Mouse (Mus musculus): ENCODE measurements around the gene Baiap2. TPM values are rescaled to one million over a fixed set of nuclear protein-coding genes. Genes with fewer than 3 reads are reported as not detected.

Gene Baiap2
- total RNA-seq, 1 experiment from 2014 or later: 20.8 TPM

DNA sequence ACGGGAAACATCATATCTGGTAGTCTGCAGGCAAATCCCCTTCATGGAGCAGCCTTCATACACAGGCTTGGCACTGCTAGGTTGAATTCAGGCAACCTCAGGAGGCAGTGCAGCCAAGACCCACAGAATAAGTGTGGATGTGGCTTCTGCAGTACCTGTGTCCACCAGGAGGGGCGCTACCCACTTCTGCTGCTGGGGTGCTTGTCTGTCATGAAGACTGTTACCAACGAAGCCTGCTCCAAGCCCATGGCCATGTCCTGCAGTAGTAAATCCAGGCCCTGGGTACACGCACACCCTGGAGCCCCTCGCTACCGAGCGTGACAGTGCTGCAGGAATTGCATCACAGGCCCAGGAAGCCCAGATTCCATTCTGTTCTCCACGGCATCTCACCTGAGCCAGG is 22.7 kb upstream of the Baiap2 start:
- DNase-seq: peak; percentile 86

DNA sequence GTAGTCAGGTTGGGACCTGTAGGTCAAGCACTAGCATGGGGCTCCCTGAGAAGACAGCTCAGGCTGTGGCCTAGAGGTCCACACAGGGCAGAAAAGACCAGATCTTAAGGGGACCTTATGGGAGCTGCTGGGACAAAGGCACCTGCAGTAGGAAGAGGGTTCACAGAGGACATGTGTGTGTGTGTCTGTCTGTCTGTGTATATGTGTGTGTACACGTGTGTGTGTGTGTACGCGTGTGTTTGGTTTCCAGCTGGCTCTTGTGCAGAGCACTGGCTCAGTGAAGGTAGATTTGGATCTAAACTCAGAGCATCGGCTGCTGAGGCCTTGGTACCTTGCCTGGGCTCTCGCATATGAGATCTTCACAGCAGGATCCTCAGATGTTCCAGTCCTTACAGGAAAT is 21.9 kb upstream of the Baiap2 start:
- no peak for DNase-seq

DNA sequence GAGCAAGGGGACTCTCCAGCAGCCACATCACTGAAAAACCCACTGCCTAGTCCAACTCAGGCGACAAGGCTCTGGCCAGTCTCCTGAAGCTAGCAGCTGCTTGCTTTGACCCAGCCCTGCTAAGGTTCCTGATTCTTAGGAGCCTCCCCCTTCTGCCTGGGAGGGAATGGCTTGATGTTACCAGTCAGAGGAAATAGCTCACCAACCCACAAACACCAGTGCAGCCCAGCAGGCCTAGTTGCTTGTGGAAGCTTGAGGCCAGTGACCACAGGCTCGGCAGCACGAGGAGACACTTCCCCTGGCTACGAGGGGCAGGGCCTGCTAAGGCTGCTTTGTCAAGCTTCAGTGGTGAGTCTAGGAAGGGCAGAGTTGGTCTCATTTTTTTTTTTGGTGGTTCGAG is 17.4 kb upstream of the Baiap2 start:
- no peak for DNase-seq

DNA sequence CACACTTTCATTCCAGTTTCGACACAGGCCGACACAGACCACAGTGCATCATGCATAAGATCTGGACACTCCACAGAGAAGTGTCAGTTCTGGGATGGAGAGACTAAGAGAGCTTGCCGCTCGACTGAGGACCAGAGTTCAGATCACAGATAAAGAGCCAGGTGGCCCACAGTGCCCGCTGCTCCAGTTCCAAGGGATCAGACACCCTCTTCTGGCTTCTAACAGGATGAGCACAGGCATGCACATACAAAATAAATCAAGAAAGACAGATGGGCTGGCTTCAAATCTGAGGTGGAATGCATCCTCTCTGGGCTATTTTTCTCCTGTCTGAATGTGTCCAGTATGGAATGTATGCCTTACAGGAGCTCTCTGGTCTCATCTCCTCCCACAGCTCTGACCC is 15.8 kb upstream of the Baiap2 start:
- no peak for DNase-seq

DNA sequence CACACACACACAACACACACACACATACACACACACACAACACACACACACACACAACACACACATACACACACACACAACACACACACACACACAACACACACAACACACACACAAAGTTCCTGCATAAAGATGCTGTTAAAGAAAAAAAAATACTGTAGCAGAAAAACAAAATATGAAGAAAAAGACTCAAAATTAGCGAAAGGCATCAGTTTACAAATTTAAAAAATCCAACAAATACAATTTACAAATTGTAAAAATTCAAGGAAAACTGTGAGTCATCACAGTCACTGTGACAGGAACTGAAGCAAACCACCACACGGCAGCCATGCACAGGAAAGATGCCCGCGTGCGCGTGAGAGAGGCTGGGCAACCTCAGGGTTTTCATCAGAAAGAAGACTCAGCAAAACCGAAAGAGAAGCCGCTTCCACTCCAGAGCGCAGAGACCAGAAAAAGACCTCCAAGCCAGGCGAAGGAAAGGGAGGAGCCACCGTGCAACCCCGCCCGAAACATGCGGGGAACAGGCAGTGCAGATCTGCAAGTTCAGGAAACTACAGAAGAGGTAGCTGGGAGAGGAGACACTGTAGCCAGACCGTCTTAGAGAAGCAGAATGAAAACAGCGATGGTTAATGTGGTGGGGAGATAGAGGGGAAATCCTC is 14.4 kb upstream of the Baiap2 start:
- peak; percentile 43 for DNase-seq

DNA sequence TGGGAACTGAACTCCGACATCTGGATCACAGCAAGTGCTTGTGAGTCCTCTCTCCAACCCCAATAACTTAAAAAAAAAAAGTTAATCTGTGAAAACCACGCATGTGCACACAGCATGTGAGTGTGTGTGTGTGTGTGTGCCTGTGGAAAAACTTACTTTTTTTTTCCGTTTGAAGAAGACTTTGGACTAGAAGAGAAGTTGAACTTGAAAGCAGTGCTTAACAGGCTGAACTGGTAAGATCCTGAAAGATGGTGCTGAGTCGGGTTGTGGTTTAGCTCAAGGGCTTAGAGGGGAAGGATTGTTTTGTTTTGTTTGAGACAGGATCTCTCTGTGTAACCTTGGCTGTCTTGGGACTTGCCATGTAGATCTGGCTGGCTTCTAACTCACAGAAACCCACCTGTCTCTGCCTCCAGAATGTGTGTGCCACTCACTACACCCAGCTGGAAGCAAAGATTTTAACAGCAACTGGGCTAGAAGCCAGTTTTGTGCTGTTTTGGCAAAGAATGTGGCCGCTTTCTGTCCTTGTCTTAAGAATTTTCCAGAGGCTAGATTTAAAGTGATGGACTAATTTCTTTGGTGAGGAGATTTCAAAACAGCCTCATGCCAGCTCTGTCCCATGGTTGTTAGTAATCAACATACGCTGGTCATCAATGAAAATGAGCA is 12.8 kb upstream of the Baiap2 start:
- no peak for DNase-seq

DNA sequence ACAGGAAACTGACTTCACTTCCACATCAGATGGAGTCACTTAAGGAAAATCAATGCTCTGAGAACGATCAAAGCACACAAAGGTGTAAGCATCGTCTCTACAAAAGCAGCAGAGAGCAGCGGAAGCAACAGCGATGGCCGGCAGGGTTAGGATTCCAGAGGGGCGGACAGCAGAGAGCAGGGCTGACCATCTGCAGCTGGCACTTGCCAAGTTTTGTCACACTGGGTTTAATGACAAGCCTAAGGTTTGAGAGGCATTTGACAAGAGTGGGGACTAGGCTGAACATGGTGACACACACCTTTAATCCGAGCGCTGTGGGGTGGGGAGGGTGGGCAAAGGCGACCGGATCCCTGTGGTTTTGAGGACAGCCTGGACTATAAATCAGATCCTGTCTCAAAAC is 10.8 kb upstream of the Baiap2 start:
- no peak for DNase-seq

DNA sequence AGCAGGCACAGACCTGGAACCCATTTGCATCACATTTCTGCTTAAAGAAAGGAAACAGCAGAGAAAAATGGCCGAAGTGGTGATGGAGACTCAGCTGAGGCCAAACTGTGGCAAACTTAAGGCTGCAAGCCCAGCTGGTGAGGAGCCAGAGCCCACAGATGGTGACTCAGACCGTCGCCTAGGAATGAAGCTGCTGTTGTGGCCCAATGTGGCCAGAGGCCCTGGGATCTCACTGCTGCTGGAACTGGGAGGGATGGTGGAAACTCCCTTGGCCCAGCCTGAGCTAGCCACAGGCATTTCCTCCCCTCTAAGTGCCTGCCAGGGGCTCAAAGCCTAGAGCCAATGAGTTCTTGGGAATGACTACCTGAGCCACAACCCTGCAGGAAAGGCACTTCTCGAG is 9.4 kb upstream of the Baiap2 start:
- peak; percentile 50 for DNase-seq

DNA sequence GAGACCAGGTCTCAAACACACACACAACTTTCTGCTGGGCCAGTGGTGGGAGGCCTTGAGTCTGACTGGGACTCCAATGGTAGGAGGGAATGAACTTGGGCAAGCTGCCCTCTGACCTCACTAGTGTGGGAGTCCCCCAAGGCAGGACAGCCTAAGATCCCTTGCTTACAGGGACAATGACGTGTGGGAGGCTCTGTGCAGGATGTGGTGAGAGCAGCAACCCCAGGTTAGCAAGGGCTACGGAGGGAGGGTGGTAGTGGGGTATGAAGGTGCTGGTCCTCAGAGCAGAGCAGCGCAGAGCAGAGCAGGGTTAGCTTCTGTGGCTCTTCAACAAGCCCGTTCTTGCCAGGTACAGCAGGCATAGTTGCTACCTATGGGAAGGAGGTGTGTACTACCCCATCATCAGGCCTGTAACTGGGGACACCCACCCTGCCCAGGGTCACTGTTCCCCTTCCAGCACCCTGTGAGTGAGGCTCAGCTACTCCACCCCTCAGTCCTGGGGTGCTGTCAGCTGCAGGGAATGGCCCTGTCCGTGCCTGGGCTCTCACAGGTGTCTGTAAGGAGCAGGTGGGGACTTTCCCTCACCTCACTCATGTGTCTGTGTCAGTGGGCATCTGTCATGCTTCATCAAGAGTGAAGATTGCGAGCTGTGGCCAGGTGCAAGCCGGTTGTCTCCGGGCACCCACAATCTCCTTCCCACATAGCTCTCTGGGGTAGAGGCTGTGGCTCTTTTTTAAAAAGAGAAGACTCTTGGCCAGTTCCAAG is 8.6 kb upstream of the Baiap2 start:
- no peak for DNase-seq

DNA sequence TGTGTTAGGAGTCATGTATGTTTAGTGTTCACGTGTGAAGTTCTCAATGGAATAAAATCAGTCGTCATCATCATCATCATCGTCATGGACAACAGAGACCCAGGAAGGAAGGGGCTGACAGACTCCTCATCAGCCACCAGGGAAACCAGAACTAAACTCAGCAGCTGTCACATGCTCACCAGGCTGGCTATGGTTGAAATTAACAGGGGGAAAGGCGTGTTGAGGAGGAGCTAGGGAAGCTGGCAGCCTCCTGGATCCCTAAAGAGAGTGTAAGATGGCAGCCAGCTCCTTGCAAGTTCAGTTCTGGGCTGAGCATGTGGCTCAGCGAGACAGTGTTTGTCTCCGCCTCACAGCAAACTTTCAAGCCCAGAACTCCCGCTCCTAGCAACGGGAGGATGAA is 7.8 kb upstream of the Baiap2 start:
- DNase-seq: no peak

DNA sequence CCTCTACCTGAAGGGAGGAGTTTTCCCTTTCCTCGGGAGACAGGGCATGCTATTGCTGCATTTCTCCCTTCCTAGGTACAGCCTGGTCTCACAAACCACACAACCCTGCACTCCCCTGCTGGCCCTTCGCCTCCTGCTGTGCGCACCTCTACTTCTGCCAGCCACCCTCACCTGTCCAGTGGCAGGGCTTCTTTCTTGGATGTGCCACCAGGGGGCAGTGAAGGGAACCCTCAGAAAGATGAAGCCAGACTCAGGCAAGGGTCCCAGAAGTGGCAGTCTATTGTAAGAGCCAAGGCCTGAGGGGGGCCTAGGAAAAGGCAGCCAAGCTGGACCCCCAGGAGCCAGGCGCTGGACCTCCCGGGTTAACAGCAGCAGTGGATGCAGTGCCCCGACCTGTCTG is 7.1 kb upstream of the Baiap2 start:
- peak; percentile 80 for DNase-seq

DNA sequence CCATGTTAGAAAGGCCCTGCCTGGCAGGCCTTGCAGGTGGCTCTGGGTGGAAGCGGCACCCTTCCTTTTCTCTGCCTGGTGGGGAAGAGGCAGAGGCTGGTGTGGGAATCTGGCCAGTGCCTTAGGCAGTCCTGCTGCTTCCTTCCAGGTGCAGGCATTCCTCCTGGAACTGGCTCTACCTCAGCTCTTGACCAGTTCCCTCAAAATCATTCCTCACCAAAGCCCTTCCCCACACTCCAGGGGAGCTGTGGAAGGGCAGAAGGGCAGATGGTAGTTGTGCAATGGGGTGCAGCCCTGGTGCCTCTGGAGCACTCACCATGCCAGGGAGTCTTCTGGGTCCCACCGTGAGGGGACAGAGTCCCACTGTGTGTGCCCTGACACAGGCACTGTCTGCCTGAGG is 6.1 kb upstream of the Baiap2 start:
- no peak for DNase-seq

DNA sequence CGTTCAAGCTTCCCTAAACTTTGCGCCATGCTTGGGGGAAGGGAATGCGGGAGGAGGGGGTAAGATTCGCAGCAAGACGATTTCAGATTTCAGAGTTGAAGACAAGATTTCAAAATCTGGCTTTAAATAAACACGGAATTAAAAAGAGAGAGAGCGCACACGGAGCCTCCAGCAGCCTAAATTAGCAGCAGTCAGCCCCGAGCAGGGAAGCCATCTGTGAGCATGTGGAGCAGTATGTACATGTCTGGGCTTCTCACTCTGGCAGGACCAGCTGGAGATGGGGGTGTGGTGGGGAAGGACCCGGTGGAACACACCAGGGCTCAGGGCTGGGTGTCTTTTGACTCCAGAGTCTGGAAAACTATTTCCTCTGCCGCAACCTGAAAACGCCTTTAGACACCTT is 5.3 kb upstream of the Baiap2 start:
- DNase-seq: no peak

DNA sequence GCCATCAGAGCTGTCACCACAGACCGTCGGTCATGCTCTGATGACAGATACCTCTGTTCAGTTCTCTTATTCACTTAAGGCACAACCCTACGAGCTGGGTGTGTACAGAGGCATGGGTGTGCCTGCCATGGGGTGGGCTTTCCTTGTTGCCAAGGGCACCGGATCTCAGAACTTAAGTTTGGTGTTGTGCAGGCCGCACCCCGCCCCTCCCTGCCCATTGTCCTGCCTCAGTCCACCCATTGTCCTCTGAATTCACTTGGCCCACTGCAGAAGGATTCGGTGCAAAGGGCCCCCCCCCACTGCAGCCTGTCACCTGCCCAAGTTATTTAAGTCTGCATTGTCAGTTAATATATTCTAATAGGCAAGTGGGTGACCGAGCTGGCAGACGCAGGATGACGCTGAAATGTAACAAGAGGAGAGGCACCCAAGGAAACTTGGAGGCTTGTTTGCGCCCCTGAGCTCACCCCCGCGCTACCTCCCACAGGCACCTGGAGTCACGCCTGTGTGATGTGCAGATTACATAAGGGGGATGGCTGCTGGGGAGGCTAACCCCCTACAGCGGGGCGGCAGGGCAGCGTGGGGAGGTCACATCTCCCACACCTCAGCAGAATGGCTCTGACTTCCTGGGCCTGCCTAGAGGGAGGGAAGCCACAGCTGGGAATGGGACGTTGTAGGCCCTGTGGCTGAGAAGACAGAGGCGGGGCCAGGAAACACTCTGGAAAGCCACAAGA is 4.6 kb upstream of the Baiap2 start:
- no peak for DNase-seq

DNA sequence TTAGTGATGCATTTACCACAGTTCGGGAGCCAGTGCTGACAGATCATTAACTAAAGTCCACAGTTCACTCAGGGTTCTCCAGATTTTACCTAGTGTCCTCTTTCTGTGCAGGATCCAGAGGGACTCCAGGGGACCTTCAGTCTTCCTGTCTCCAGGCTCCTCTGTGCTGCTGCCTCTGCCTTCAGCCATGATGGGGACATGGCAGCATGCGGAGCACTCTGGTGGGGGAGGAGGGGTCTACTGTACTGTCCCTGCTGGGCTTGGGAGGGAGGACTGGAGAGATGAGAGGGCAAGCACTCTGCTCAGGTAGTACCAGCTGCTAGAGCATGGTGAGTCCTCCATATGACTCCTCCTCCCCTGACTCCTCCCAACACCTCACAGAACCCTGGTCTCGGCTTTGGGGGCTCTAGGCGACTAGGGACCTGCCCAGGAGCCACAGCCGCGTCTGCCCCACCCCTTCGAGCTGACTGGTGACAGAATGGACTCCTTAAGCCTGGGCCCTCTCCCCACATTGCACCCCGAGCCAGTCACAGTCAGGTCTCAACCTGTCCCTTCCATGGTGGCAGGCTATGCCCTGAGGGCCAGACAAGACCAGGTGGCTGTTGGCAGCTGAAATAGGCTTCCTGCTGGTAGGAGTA is 3.4 kb upstream of the Baiap2 start:
- no peak for DNase-seq

DNA sequence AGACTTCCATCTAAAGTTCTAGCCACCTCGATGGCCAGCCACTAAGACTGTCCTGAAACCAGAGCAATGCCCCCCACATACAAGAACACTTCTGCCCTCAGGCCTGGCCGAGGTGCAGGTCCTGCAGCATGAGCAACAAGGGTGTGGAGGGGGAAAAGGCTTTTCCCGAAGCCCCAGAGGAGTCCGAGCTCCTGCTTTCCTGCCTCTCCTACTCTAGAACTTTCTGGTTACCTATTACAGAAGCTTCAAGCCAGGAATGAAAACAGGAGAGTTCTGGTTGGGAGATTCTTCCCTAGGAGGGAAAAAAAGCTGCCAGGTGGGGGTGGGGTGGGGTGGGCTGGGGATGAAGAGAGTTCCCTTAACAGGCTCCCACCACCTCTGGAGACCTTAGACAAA is 2.9 kb upstream of the Baiap2 start:
- DNase-seq: no peak

DNA sequence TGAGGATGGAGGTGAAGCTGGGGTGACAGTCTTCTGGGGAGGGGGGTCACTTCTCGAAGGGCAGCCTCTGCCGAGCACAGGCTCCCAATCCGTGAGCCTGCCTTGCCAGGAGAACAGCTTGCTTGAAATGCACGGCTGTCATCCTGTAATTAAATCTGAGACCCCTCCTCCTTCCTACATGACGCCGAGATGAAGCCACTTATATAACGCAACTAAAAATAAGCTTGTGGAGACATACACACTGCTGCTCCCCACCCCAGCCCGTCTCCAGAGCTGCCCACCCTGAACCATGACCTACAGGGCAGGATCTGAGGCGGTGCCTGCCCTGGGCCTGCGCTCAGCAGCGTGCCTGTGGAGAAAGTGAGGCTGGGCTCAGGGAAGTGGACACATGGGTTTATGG is 2.4 kb upstream of the Baiap2 start:
- DNase-seq: no peak

DNA sequence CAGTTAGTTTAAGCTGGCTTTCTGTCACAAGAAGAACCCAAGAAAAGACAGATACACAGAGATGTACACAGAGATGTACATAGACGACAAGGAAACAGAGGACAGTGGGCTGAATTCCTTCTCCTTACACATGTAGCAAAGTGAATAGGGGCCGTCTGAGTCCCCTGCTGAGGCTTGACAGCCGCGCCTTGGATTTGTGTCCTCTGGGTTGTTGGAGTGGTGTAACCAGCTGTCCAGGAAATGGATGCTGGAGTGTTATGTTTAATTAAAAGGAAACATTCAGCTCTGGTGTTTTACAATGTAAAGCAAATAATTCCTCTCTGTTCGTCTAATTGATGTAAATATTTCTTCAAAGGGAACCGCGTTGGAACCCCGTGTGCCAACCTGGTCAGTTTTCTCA is 769 bp upstream of the Baiap2 start:
- no peak for DNase-seq

DNA sequence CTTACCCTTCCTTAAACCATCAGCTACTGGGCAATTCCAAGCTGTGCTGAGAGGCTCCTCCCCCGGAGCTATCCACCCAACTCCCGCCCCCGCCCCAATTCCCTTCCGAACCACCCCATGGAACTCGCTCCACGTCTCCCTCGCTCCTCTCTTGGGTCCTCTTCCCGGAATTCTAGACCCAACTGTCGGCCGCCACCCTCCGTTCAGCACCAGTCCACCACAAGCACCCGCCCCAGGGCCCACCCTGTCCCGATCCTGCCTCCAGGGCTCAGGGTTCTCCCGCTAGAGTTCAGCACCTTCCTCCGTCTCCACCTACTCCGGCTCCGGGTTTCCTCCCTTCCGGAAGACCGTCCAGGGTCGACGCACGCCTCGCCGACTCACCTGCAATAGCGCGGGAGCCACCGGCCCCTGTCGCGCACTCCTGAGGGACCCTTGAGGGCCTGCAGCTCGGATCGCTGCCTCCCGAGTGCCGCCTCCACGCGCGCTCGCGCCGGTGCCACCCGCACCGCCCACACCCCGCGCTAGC is 299 bp upstream of the Baiap2 start:
- DNase-seq: no peak

DNA sequence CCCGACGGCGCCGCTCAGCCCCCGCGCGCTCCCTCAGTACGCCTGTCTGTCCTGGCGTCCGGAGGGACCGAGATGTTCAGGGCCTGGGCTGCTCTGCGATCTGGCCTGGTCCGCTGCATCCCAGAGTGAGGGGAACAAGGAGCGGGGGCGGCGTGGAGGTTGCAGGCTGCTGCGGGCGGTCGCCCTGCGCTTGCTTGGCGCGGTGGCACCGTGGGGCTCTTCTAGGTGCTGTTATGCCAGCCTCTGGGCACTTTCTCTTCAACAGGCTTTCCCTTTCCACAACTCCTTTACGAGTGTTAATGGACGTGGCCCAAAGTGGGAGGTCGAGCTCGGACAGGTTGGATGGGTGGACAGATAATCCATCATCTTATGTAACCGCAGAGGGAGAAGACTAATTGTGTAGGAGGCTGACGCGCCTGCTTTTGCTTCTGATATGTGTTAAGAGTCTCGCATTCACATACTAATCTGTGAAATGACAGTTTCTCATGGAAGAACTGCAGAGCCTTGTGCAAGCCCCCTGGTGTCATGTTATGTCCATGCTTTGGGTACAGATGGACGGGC is 945 bp downstream of the Baiap2 start:
- DNase-seq: no peak

DNA sequence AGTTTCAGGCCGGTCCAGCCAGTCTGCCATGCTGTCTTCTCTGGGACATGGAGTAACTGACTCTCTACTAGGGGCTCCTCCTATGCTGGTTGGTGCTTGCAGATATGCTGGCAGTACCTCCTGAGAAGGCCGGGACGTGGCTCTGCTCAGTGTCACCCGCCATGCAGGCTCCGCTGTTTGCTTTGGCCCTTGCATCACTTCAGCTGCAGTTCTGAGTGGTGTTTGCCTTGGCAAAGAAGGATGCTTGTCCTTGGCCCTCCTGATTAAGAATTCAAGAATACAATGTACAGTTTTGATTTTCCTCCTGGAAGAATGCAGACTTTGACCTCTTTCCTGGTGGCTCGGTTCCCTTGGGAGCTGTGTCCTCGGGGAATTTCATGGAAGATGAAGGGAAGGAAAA is 2.8 kb downstream of the Baiap2 start:
- peak; percentile 59 for DNase-seq

DNA sequence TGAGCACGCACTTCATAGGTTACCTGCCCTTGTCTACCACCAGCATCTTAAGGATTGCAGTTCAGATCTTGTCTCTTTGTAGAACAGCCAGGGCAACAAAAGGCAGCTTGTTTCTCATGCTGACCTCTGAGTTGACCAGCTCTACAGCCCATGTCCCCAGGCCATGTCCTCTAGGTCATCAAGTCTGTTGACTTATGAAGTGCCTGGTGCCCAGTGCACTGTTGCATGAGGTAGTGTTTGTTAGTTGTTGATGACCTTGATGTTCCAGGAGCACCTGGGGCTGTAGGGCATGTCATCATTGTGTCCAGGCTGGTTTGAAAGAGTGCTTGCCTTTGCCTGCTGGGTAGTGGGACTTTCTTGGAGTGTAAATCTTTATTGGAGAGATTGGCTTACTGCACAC is 4.9 kb downstream of the Baiap2 start:
- no peak for DNase-seq
